Mouse (Mus musculus) C2C12 (cell line): ENCODE results near the gene Krt222.

Experiments used
- CTCF ChIP-seq: IDR thresholded peaks from one replicate; pipeline ENCODE4 v1.5.1; 2011; ENCODE audit not compliant: control insufficient read depth, insufficient read depth, insufficient read length
- MAX ChIP-seq: IDR thresholded peaks from one replicate; pipeline ENCODE4 v1.6.1; 2011; ENCODE audit warnings: mild to moderate bottlenecking, control low read depth
- USF1 ChIP-seq: IDR thresholded peaks from one replicate; pipeline ENCODE4 v1.6.1; 2011; ENCODE audit warnings: low read depth, mild to moderate bottlenecking, control low read depth, moderate library complexity

GRCm38 (mm10) chr11:99249115-99249514 is 5.2 kb upstream of the Krt222 start:
- no peak for TF ChIP-seq CTCF
- no peak for TF ChIP-seq MAX
- no peak for TF ChIP-seq USF1
